Mouse (Mus musculus) thymus, adult 2 months (tissue): ENCODE measurements at regions not wholly inside any gene's neighbourhood (a gene's known extent, or its start where the extent isn't known, plus 50 kb on each side); places are given as distances from the start of the nearest gene placed in this dataset.

Experiments
- CTCF ChIP-seq: fragments of 200-500 bp; IDR thresholded peaks from 2 replicates; pipeline ENCODE4 v1.5.1; 2012; ENCODE audit warnings: mild to moderate bottlenecking, control low read depth, low read length, moderate library complexity, borderline replicate concordance; ENCODE audit not compliant: control insufficient read depth, poor library complexity, insufficient read depth; ENCODE audit errors: extremely low read depth
- POLR2A ChIP-seq: fragments of 200-500 bp; IDR thresholded peaks from 2 replicates; pipeline ENCODE4 v1.6.1; 2012; ENCODE audit warnings: mild to moderate bottlenecking, low read length, control low read depth, moderate library complexity; ENCODE audit not compliant: control insufficient read depth, poor library complexity, insufficient read depth; ENCODE audit errors: extremely low read depth

DNA sequence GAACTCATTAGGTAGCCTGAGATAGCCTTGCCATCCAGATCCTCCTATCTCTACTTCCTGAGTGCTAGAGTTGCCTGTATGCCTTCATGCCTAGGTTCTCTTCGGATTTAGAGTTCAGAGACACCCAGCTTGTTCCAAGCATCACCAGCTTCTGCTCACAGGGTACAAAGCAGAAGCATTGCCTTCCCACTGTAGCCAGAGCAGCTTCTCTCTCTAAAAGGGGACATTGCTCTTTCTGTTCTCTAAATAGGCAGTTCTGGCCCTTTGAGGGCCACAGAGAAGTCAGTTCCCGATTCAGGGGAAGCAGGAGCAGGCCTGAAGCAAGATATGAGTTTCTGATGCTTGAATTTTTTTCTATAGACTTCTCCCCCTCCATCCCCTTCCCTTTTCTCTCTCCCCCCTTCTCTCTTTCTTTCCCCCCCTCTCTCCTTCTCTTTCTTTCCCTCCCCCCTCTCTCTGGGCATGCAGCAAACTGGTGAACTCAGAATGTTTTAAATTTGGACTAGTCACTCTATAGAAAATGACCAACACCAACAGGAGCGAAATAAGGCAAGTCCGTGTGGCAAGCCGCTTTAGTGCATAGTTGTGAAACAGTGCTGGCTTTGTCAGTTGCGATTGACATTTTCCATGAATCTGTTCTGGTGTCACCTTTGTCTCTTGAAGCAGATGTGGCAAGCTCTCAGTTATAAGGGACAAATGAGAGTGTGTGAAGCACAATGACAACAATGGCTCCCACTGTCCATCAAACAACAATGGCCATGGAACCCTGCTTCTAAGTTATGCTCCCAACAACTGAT lies 273.2 kb upstream of the Klf4 start:
- TF ChIP-seq CTCF (no peak), POLR2A (no peak)
